In the genomic region with DNA sequence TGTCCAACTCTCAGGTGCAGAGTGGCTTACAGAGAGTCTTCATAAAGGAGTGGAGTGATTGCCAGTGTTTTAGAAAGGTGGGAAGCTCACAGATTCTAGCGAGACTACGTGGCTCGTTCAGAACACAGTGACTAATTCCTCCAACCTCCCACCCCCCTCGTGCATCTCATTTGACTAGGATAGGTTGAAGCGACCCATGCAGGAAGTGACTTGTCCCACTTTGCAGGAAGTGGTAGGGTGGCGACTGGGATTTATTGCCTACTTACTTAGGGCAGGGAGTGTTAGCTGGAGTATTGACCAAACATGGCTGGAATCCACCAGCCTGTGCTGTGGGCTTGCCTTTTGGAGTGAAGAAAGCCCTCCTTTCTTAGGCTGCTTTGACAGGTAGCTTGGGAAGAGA, we compare ENCODE assay signal across 8 mouse cellular contexts. TPM values are rescaled to one million over a fixed set of nuclear protein-coding genes. Genes with fewer than 3 reads are reported as not detected.
DNase-seq lines count a peak whose midpoint lies in the region; ATAC-seq and TF ChIP-seq lines count a peak whose summit lies in the region.

No protein-coding gene starts in this region.

- TF ChIP-seq EP300 in heart, postnatal 0 days (IDR thresholded peaks at IDR 0.05; ENCODE audit: low read depth) = no peak

- H3K36me3 ChIP-seq in heart, postnatal 0 days (replicated peaks; ENCODE audit: control insufficient read depth, insufficient read depth, low read length) = no peaks in the 10 kb centered on the region
- no peaks in the 10 kb centered on the region for H3K36me3 ChIP-seq in liver, embryonic 13.5 days
- peaks cover 1% of the 10 kb centered on the region; the same call in 1 of the 2 replicates for H3K36me3 ChIP-seq in small intestine, adult 2 months (ENCODE audit: control insufficient read depth, insufficient read depth, low read length)

- H3K4me1 ChIP-seq in heart, postnatal 0 days (ENCODE audit: control insufficient read depth, insufficient read depth) = peaks cover 4% of the 10 kb centered on the region
- peaks cover 23% of the 10 kb centered on the region for H3K4me1 ChIP-seq in liver, embryonic 13.5 days (replicated peaks)
- H3K4me1 ChIP-seq in small intestine, adult 2 months (ENCODE audit: control insufficient read depth, insufficient read depth, insufficient read length, low read length) = peaks cover 12% of the 10 kb centered on the region

- H3K27me3 ChIP-seq in heart, postnatal 0 days (ENCODE audit: control insufficient read depth, insufficient read depth, low read length) = no peaks in the 10 kb centered on the region
- H3K27me3 ChIP-seq in liver, embryonic 13.5 days = no peaks in the 10 kb centered on the region
- no peaks in the 10 kb centered on the region for H3K27me3 ChIP-seq in small intestine, adult 2 months (ENCODE audit: control insufficient read depth, insufficient read depth, low read length)

- TF ChIP-seq POLR2A in small intestine, adult 2 months (IDR thresholded peaks at IDR 0.05; ENCODE audit: low read depth, low read length) = no peak

- 45% methylated on average over 6 of the region's 6 CpGs for WGBS in heart, postnatal 0 days
- WGBS in liver, embryonic 13.5 days (ENCODE audit: insufficient replicate concordance) = 21% methylated on average over 6 of the region's 6 CpGs
- 6% methylated on average over 6 of the region's 6 CpGs for WGBS in small intestine, adult 2 months

- H3K9ac ChIP-seq in heart, postnatal 0 days (replicated peaks; ENCODE audit: low read depth, low read length) = peak overlapping the region; percentile 37
- no peak overlapping the region for H3K9ac ChIP-seq in liver, embryonic 13.5 days

- no peak for TF ChIP-seq CTCF in heart, postnatal 0 days (IDR thresholded peaks at IDR 0.05; ENCODE audit: low read depth)
- no peak for TF ChIP-seq CTCF in small intestine, adult 2 months (IDR thresholded peaks at IDR 0.05; ENCODE audit: extremely low read depth, insufficient read length, insufficient replicate concordance, low read depth, low read length)

- intact Hi-C loops in heart, postnatal 25 days (cut with DNase I) = no loop called here

- peak overlapping the region; percentile 23; the same call in 1 of the 2 replicates for H3K4me2 ChIP-seq in heart, postnatal 0 days (ENCODE audit: low read depth, low read length)
- peak overlapping the region; percentile 19 for H3K4me2 ChIP-seq in liver, embryonic 13.5 days

- 0 out of 2 replicates have a peak overlapping the region, but pooled peaks have one; percentile 22 for H3K27ac ChIP-seq in heart, postnatal 0 days (ENCODE audit: low read depth)
- H3K27ac ChIP-seq in liver, embryonic 13.5 days = no peak overlapping the region
- H3K27ac ChIP-seq in small intestine, adult 2 months (ENCODE audit: insufficient read depth, low read depth, low read length) = peak overlapping the region; percentile 91

- no peak for DNase-seq in heart, postnatal 0 days (ENCODE audit: low spot score)
- DNase-seq in heart, postnatal 25 days (ENCODE audit: low spot score) = no peak
- peak; percentile 36 for DNase-seq in MN1 (ENCODE audit: low spot score)
- no peak for DNase-seq in liver, embryonic 13.5 days
- DNase-seq in gastrocnemius, postnatal 10 days = no peak

- no peak overlapping the region for H3K4me3 ChIP-seq in heart, postnatal 0 days (ENCODE audit: low read depth, low read length)
- no peak overlapping the region for H3K4me3 ChIP-seq in liver, embryonic 13.5 days (replicated peaks)
- H3K4me3 ChIP-seq in small intestine, adult 2 months (ENCODE audit: low read depth, low read length) = peak overlapping the region; percentile 32

- no peak for ATAC-seq in heart, postnatal 0 days (ENCODE audit: insufficient read depth, low read depth)
- ATAC-seq in hematopoietic stem cell, adult 5-6 weeks (replicated peaks in 1 of 2; ENCODE audit: insufficient read depth in 1 of 2, low FRiP score in 2 of 2, low TSS enrichment in 1 of 2, low read depth in 1 of 2, poor library complexity in 2 of 2, severe bottlenecking in 2 of 2) = peak; percentile 53 to 63
- no peak for ATAC-seq in liver, embryonic 13.5 days (ENCODE audit: low read depth)
- ATAC-seq in monocyte, adult 5-6 weeks (replicated peaks; ENCODE audit: insufficient number of reproducible peaks, low FRiP score, low TSS enrichment, poor library complexity, severe bottlenecking) = no peak

- no peaks in the 10 kb centered on the region for H3K9me3 ChIP-seq in heart, postnatal 0 days (replicated peaks; ENCODE audit: control insufficient read depth, low read length)
- H3K9me3 ChIP-seq in liver, embryonic 13.5 days (replicated peaks) = no peaks in the 10 kb centered on the region

RNA-seq across cellular contexts. Expression of gene Plekhb2, which starts 1.8 kb away (rescaled TPM):
- total RNA-seq in heart, postnatal 0 days (2014; rRNA removed; ENCODE audit: low replicate concordance) = 78.5 and 79.3 TPM in 2 replicates
- 65.4 and 67.2 TPM in 2 replicates for polyA plus RNA-seq in heart, postnatal 0 days (2015; fragmentation: Nextera tagmentation; extraction: Ambion mirVana)
- total RNA-seq in heart, postnatal 25 days (2021) = 100 to 1,000 TPM; 102 to 114 TPM
- total RNA-seq in hematopoietic stem cell, adult 5-6 weeks (2017) = 23.7 and 25.8 TPM in 2 replicates
- 9.7 and 11.5 TPM in 2 replicates for polyA plus RNA-seq in liver, embryonic 13.5 days (2015; fragmentation: Nextera tagmentation; extraction: Ambion mirVana)
- 120 and 196 TPM in 2 replicates for polyA plus RNA-seq in small intestine, adult 2 months (2012; rRNA removed)
- 32.1 to 49.0 TPM (median 41.0 TPM) in 3 replicates for total RNA-seq in monocyte, adult 5-6 weeks (2017)
- 10 to 100 TPM; 16.5 to 17.1 TPM for total RNA-seq in gastrocnemius, postnatal 10 days (2021)

RNA-seq across cellular contexts. Expression of gene Fam168b, which starts 8.7 kb away (rescaled TPM):
- total RNA-seq in heart, postnatal 0 days (2014; rRNA removed; ENCODE audit: low replicate concordance) = 83.3 and 96.0 TPM in 2 replicates
- polyA plus RNA-seq in heart, postnatal 0 days (2015; fragmentation: Nextera tagmentation; extraction: Ambion mirVana) = 18.9 and 21.5 TPM in 2 replicates
- total RNA-seq in heart, postnatal 25 days (2021) = 10 to 100 TPM; 43.0 to 45.3 TPM
- total RNA-seq in hematopoietic stem cell, adult 5-6 weeks (2017) = 83.2 and 94.6 TPM in 2 replicates
- polyA plus RNA-seq in liver, embryonic 13.5 days (2015; fragmentation: Nextera tagmentation; extraction: Ambion mirVana) = 16.1 and 18.3 TPM in 2 replicates
- 183 and 296 TPM in 2 replicates for polyA plus RNA-seq in small intestine, adult 2 months (2012; rRNA removed)
- total RNA-seq in monocyte, adult 5-6 weeks (2017) = 101 to 121 TPM (median 108 TPM) in 3 replicates
- total RNA-seq in gastrocnemius, postnatal 10 days (2021) = 10 to 100 TPM; 54.3 to 63.7 TPM

Comparison
In these comparisons a context has a peak if more than half of its experiments do, and no peak if none do; other contexts are left out.
1. ATAC-seq: peak in hematopoietic stem cell, adult 5-6 weeks (2 of 2); none in heart, postnatal 0 days (single experiment), liver, embryonic 13.5 days (single experiment) and monocyte, adult 5-6 weeks (single experiment).